Mouse (Mus musculus) kidney, postnatal 0 days (tissue): ENCODE measurements around the gene Kif26a. TPM values are rescaled to one million over a fixed set of nuclear protein-coding genes. Genes with fewer than 3 reads are reported as not detected.
A peak's percentile ranks its signal among the peaks of the same experiment; 100 is the strongest.

Source experiments
- ATAC-seq: fragments of 200-750 bp; cut with Nextera tagmentation; replicated peaks from 2 replicates; pipeline ENCODE4 v1.8.0; 2017; ENCODE audit warnings: low read depth, moderate number of reproducible peaks, moderate TSS enrichment, moderate library complexity; ENCODE audit not compliant: low FRiP score
- DNase-seq: peaks from one replicate; pipeline ENCODE4 v3.0.0-alpha.2; 2016; ENCODE audit warnings: low spot score
- H3K27ac ChIP-seq: fragments of 300-500 bp; sonication (generic); 2 replicates; pipeline ENCODE4 v1.5.1; 2014; ENCODE audit warnings: mild to moderate bottlenecking
- H3K27me3 ChIP-seq: fragments of 300-500 bp; sonication (generic); 2 replicates; pipeline ENCODE4 v1.6.1; 2014; ENCODE audit warnings: low read length, mixed read lengths; ENCODE audit not compliant: insufficient read depth
- H3K36me3 ChIP-seq: fragments of 300-500 bp; sonication (generic); 2 replicates; pipeline ENCODE4 v1.6.1; 2014; ENCODE audit warnings: low read length, mixed read lengths; ENCODE audit not compliant: insufficient read depth
- H3K4me1 ChIP-seq: fragments of 300-500 bp; sonication (generic); replicated peaks from 2 replicates; pipeline ENCODE4 v1.6.1; 2014; ENCODE audit warnings: antibody characterized with exemption, low read length, mixed read lengths; ENCODE audit not compliant: insufficient read depth
- H3K4me2 ChIP-seq: fragments of 300-500 bp; sonication (generic); 2 replicates; pipeline ENCODE4 v1.6.1; 2014; ENCODE audit warnings: mild to moderate bottlenecking, low read length, moderate library complexity, mixed read lengths
- H3K4me3 ChIP-seq: fragments of 300-500 bp; sonication (generic); replicated peaks from 2 replicates; pipeline ENCODE4 v1.5.1; 2014; ENCODE audit warnings: low read depth, low read length
- H3K9ac ChIP-seq: fragments of 300-500 bp; sonication (generic); 2 replicates; pipeline ENCODE4 v1.6.1; 2014; ENCODE audit warnings: low read depth, low read length
- H3K9me3 ChIP-seq: fragments of 300-500 bp; sonication (generic); replicated peaks from 2 replicates; pipeline ENCODE4 v1.6.1; 2016; ENCODE audit warnings: low read length, inconsistent platforms, mixed read lengths
- CTCF ChIP-seq: IDR thresholded peaks from 2 replicates; pipeline ENCODE4 v1.5.1; 2016; ENCODE audit warnings: antibody characterized with exemption, low read depth, mild to moderate bottlenecking, moderate library complexity
- WGBS: fragments of 180-500 bp; shearing (Covaris S2); extraction: QIAGEN DNeasy Blood & Tissue Kit; methylation state at CpG from one replicate; pipeline ENCODE4 v1.1.7; 2014; 5-methylcytosine and 5-hydroxymethylcytosine counted together
- polyA plus RNA-seq: library from polyadenylated mRNA; unstranded; fragments of >200 nt; fragmentation: Nextera tagmentation; extraction: Ambion mirVana; gene quantifications from 2 replicates; pipeline ENCODE4 v1.2.1, GENCODE M21; 2015

The Kif26a gene
- polyA plus RNA-seq, 1 experiment from 2014 or later, result 2.2 TPM

DNA sequence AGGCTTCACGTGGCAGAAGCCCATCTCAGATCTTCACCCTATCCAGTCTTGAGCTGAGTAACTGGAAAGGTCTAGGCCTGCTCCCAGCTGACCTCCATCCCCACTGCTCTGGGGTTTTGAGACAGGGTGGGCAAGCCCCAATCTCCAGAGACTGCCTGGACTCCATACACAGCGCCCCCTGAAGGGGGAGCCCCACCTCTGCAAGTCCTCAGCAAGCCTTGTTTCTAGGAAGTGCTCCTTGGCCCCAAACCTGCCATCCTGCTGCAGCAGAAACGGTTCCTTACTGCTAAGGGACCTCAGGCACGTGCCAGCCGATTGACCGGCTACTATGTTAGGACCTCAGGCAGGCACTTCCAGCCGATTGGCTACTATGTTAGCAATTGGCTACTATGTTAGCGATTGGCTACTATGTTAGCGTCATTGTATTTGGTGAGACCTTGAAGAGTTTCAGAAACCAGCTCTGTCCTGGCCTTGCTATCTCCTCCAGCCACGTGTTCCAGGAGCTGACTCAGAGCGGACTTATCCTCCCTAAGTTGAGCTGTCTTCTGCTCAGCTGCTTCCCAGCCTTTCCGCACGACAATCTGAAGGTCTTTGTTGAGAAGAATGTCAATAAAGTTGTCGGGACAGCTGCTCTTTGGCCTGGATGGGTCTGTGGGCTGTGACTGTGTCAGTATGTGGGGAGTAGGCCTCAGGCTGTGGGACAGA, 18.9 kb upstream of the Kif26a start:
- Histone ChIP-seq H3K4me1 (peaks cover 7% of the 10 kb centered on the region; the same call in 1 of the 2 replicates), H3K4me2 (no peak overlapping the region), H3K27me3 (0 out of 2 replicates have a peak, but pooled peaks cover 6% of the 10 kb centered on the region), H3K9me3 (no peaks in the 10 kb centered on the region), H3K36me3 (no peaks in the 10 kb centered on the region), H3K9ac (no peak overlapping the region), H3K27ac (no peak overlapping the region), H3K4me3 (no peak overlapping the region)
- ATAC-seq (no peak), DNase-seq (no peak)
- 66% methylated on average over 14 of the region's 14 CpGs for WGBS
- TF ChIP-seq CTCF, result peak; percentile 35; the same call in 1 of the 2 replicates

- Histone ChIP-seq H3K27me3 (0 out of 2 replicates have a peak, but pooled peaks cover 6% of the 10 kb centered on the region), H3K4me1 (peaks cover 7% of the 10 kb centered on the region; the same call in 1 of the 2 replicates), H3K9ac (no peak overlapping the region), H3K36me3 (no peaks in the 10 kb centered on the region), H3K4me3 (no peak overlapping the region), H3K27ac (no peak overlapping the region), H3K4me2 (no peak overlapping the region), H3K9me3 (no peaks in the 10 kb centered on the region)
- 85% methylated on average over 4 of the region's 4 CpGs for WGBS
- no peak for TF ChIP-seq CTCF
- no peak for DNase-seq
- ATAC-seq, result no peak
These were observed 17.5 kb upstream of the Kif26a start for GRCm38 (mm10) chr12:112128526-112128925.

DNA sequence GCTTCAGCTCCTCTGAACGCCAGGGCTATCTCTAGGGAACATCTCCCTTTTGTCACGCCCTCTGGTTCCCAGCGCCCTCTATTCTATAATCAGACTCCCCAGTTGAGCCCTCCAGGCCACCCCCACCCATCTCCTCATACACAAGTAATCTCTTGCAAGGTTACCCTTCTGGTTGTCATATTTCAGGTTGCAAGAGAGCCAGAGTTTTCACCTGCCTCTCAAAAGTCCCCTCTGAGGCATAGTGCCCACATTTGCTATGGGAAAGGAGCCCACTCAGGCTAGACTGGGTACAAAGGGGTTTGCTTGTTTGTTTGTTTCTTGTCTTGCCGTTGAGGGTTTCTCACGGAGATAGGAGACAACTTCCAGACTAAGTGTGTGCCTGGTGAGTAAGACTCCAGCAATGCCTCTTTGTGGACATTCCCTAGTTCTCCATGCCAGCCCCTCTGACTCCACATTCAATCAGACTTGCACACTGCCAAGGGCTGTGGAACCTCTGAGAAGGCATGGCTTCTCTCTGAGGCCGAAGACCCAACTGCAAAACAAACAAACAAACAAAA, 16.6 kb upstream of the Kif26a start:
- no peak overlapping the region for H3K4me3 ChIP-seq
- peaks cover 7% of the 10 kb centered on the region; the same call in 1 of the 2 replicates for H3K4me1 ChIP-seq
- no peak overlapping the region for H3K9ac ChIP-seq
- no peaks in the 10 kb centered on the region for H3K36me3 ChIP-seq
- no peaks in the 10 kb centered on the region for H3K9me3 ChIP-seq
- H3K27ac ChIP-seq, result peak overlapping the region; percentile 87
- DNase-seq (no peak), ATAC-seq (no peak)
- TF ChIP-seq CTCF, result no peak
- no peak overlapping the region for H3K4me2 ChIP-seq
- 0 out of 2 replicates have a peak, but pooled peaks cover 6% of the 10 kb centered on the region for H3K27me3 ChIP-seq
- WGBS, result 64% methylated on average over 6 of the region's 6 CpGs

GRCm38 (mm10) chr12:112130161-112130860, 15.7 kb upstream of the Kif26a start:
- Histone ChIP-seq H3K9me3 (no peaks in the 10 kb centered on the region), H3K4me2 (peak overlapping the region; percentile 96), H3K27me3 (0 out of 2 replicates have a peak, but pooled peaks cover 6% of the 10 kb centered on the region), H3K4me3 (peak overlapping the region; percentile 69), H3K27ac (peak overlapping the region; percentile 87), H3K36me3 (no peaks in the 10 kb centered on the region), H3K4me1 (peaks cover 7% of the 10 kb centered on the region; the same call in 1 of the 2 replicates), H3K9ac (peak overlapping the region; percentile 79)
- under 1% methylated on average over 70 of the region's 79 CpGs for WGBS
- no peak for TF ChIP-seq CTCF
- ATAC-seq, result peak; percentile 86
- DNase-seq, result peak; percentile 64

DNA sequence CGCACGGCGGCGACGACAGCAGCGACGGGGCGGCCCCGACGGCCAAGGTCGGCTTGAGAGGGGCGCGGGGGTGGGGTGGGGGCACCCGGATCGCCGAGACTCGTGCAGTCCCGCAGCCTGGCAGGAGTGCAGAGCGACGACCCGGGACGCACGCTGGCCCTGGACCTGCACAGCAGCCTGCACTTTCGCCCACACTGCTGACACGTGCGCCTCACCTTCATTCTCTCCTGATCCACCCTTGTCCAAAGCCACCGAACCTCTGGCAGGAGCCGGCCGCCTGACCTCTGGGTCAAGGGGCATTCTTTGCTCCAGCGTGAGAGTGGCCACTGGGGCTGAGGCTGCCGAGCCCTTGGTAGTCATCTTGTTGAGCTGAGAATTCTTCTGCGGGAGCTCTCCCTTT, 15.1 kb upstream of the Kif26a start:
- WGBS, result 14% methylated on average over 32 of the region's 32 CpGs
- no peaks in the 10 kb centered on the region for H3K36me3 ChIP-seq
- DNase-seq, result no peak
- ATAC-seq, result peak; percentile 57; the same call in 1 of the 2 replicates
- peak overlapping the region; percentile 87 for H3K27ac ChIP-seq
- no peaks in the 10 kb centered on the region for H3K9me3 ChIP-seq
- H3K9ac ChIP-seq, result peak overlapping the region; percentile 79
- peaks cover 7% of the 10 kb centered on the region; the same call in 1 of the 2 replicates for H3K4me1 ChIP-seq
- no peak for TF ChIP-seq CTCF
- H3K4me3 ChIP-seq, result peak overlapping the region; percentile 69
- peak overlapping the region; percentile 96 for H3K4me2 ChIP-seq
- 0 out of 2 replicates have a peak, but pooled peaks cover 6% of the 10 kb centered on the region for H3K27me3 ChIP-seq

DNA sequence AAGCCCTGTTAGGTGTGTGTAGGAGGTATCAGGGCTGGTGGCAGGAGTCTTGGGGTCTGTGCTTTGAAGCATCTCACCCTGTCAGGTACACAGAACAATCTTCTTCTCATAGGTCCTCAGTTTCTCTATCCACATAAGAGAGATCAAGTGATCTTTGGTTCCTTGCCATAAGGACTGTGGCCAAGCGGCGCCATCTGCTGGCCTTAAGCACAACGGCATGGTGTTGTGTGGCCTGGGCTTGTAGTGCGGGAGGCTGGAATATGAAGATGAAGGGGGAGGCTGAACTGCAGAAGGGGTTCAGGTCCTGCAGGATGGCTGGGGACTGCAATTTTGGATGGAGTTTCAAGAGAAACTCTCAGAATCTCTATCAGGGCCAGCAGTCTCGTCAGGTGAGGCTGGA, 5.8 kb upstream of the Kif26a start:
- no peaks in the 10 kb centered on the region for H3K36me3 ChIP-seq
- H3K27me3 ChIP-seq, result peaks cover 44% of the 10 kb centered on the region
- no peak overlapping the region for H3K4me2 ChIP-seq
- no peak overlapping the region for H3K9ac ChIP-seq
- no peak overlapping the region for H3K4me3 ChIP-seq
- peaks cover 10% of the 10 kb centered on the region; the same call in 1 of the 2 replicates for H3K4me1 ChIP-seq
- WGBS, result 7% methylated on average over 5 of the region's 5 CpGs
- DNase-seq (peak; percentile 66), ATAC-seq (no peak)
- peak; percentile 93 for TF ChIP-seq CTCF
- H3K27ac ChIP-seq, result no peak overlapping the region
- no peaks in the 10 kb centered on the region for H3K9me3 ChIP-seq
